Mouse (Mus musculus) limb, embryonic 13.5 days (tissue): ENCODE results near the gene Tcaim. TPM values are rescaled to one million over a fixed set of nuclear protein-coding genes. Genes with fewer than 3 reads are reported as not detected.

Experiments used
- polyA plus RNA-seq: library from polyadenylated mRNA; unstranded; fragments of >200 nt; fragmentation: Nextera tagmentation; extraction: Ambion mirVana; gene quantifications from 2 replicates; pipeline ENCODE4 v1.2.1, GENCODE M21; 2015

Tcaim gene
- polyA plus RNA-seq, 1 experiment from 2014 or later: 8.4 TPM

Other genes starting within 250 kb of the Tcaim start
- not detected in 2 replicates for gene Topaz1, start 58.2 kb upstream of the Tcaim start, polyA plus RNA-seq
- 0.34 and 0.67 TPM in 2 replicates for gene Gm35549, start 38.5 kb downstream of the Tcaim start, polyA plus RNA-seq
- 75.2 and 88.0 TPM in 2 replicates for gene Zfp445, start 60.5 kb downstream of the Tcaim start, polyA plus RNA-seq
- 3.7 and 4.9 TPM in 2 replicates for gene Zkscan7, start 80.1 kb downstream of the Tcaim start, polyA plus RNA-seq
- gene Zfp105, start 117.5 kb downstream of the Tcaim start, polyA plus RNA-seq: 29.6 and 32.2 TPM in 2 replicates
- 33.5 and 33.7 TPM in 2 replicates for gene 1110059G10Rik, start 145.5 kb downstream of the Tcaim start, polyA plus RNA-seq
- 58.2 and 63.6 TPM in 2 replicates for gene Kif15, start 145.5 kb downstream of the Tcaim start, polyA plus RNA-seq
- 21.0 and 23.3 TPM in 2 replicates for gene Tmem42, start 215.8 kb downstream of the Tcaim start, polyA plus RNA-seq
- 0.78 and 0.88 TPM in 2 replicates for gene Tgm4, start 229.2 kb downstream of the Tcaim start, polyA plus RNA-seq